Mouse (Mus musculus) brain, embryonic 18.5 days (tissue): ENCODE measurements around the gene Fh1.

Source experiments
- DNase-seq: peaks from one replicate; pipeline ENCODE4 v3.0.0-alpha.2; 2012; ENCODE audit warnings: low read depth, low spot score

Fh1 gene

GRCm38 (mm10) chr1:175625257-175625879 is at the start of gene Fh1:
TSS of gene Fh1 (minus strand) at chr1:175625635.
- DNase-seq = peak; percentile 97

- no peak for DNase-seq
Observed at GRCm38 (mm10) chr1:175675116-175675515, 49.7 kb upstream of the Fh1 start.

- no peak for DNase-seq
Observed at GRCm38 (mm10) chr1:175673563-175674325, 48.3 kb upstream of the Fh1 start.

- no peak for DNase-seq
Observed at GRCm38 (mm10) chr1:175671626-175672025, 46.2 kb upstream of the Fh1 start.

- no peak for DNase-seq
Observed at GRCm38 (mm10) chr1:175670042-175670441, 44.6 kb upstream of the Fh1 start.

- DNase-seq = no peak
Observed at GRCm38 (mm10) chr1:175669456-175669855, 44.0 kb upstream of the Fh1 start.

GRCm38 (mm10) chr1:175668666-175669405 is 43.4 kb upstream of the Fh1 start:
- DNase-seq = no peak

- no peak for DNase-seq
Observed at GRCm38 (mm10) chr1:175659900-175660299, 34.5 kb upstream of the Fh1 start.

- no peak for DNase-seq
Observed at GRCm38 (mm10) chr1:175648615-175649014, 23.2 kb upstream of the Fh1 start.

- no peak for DNase-seq
Observed at GRCm38 (mm10) chr1:175646952-175647351, 21.5 kb upstream of the Fh1 start.

- no peak for DNase-seq
Observed at GRCm38 (mm10) chr1:175643496-175644265, 18.2 kb upstream of the Fh1 start.

GRCm38 (mm10) chr1:175640435-175641150 is 15.2 kb upstream of the Fh1 start:
- DNase-seq = no peak

GRCm38 (mm10) chr1:175639072-175639471 is 13.6 kb upstream of the Fh1 start:
- no peak for DNase-seq

- DNase-seq = no peak
Observed at GRCm38 (mm10) chr1:175637677-175638076, 12.2 kb upstream of the Fh1 start.

GRCm38 (mm10) chr1:175632470-175632869 is 7.0 kb upstream of the Fh1 start:
- no peak for DNase-seq

GRCm38 (mm10) chr1:175631721-175632221 is 6.3 kb upstream of the Fh1 start:
- no peak for DNase-seq

- no peak for DNase-seq
Observed at GRCm38 (mm10) chr1:175631080-175631479, 5.6 kb upstream of the Fh1 start.

- no peak for DNase-seq
Observed at GRCm38 (mm10) chr1:175630345-175630744, 4.9 kb upstream of the Fh1 start.

GRCm38 (mm10) chr1:175629248-175629647 is 3.8 kb upstream of the Fh1 start:
- no peak for DNase-seq

GRCm38 (mm10) chr1:175625990-175626692 is 706 bp upstream of the Fh1 start:
- DNase-seq = no peak
